Mouse (Mus musculus) central nervous system, embryonic 11.5 days (tissue): ENCODE data around the gene Orc4. TPM values are rescaled to one million over a fixed set of nuclear protein-coding genes. Genes with fewer than 3 reads are reported as not detected.

Source experiments
- polyA plus RNA-seq: library from polyadenylated mRNA; depleted of rRNA; stranded (reverse); fragments of >200 nt; gene quantifications from 2 replicates; pipeline ENCODE4 v1.2.3, GENCODE M21; 2012; rRNA removed

Gene Orc4
- polyA plus RNA-seq = 38.6 and 83.0 TPM in 2 replicates

DNA sequence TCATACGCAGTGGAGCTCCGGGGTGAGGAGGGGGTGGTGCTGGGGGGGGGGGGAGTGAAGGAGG lies at the start of gene Orc4:
Gene Orc4, minus strand, starts transcription at position 26 of the 64 bp plus-strand sequence.

DNA sequence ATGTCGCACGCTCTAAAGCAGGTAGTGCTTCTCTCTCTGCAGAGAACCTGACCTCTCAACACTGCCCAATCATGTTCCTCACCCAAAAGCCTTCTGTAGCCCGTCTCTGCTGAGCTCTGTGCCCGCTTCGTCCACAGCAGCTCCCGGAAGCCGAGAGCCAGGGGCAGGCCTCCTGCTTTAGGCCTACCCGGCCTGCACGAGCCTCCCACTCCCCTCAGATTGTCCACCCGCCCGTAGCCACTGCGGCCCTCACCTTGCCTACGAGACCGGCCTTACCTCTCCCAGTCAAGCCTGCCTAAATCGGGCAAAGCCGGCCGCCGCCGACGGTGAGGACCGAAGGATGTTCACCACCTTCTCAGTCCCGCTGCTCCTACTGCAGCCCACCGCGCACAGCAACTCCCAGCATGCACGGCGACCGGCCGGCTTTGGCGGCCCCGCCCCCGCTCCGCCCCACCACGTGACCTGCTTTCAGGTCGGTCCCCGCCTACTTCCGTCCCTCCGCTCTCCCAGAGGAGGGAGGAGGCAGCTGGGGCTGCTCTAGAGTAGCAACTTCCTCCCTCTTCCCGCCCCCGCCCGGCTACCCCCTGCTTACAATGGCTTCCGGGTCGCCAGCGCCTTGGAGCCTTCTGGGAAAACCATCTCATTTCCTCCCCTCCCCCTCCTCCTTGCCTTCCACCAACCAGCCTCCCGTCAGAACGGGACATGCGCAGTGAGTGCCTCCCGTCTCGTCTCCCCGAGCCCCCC lies 1.1 kb downstream of the Orc4 start, which contains the start of gene Mbd5:
Gene Mbd5, plus strand, starts transcription at position 668 of the 744 bp plus-strand sequence.

Other genes starting within 250 kb of the Orc4 start
- gene Acvr2a, start 136.2 kb downstream of the Orc4 start, polyA plus RNA-seq = 21.7 and 22.3 TPM in 2 replicates
- gene Mbd5, start 769 bp downstream of the Orc4 start, polyA plus RNA-seq = 13.2 and 15.8 TPM in 2 replicates